15 mouse cellular contexts compared by ENCODE assay signal in the genomic region with DNA sequence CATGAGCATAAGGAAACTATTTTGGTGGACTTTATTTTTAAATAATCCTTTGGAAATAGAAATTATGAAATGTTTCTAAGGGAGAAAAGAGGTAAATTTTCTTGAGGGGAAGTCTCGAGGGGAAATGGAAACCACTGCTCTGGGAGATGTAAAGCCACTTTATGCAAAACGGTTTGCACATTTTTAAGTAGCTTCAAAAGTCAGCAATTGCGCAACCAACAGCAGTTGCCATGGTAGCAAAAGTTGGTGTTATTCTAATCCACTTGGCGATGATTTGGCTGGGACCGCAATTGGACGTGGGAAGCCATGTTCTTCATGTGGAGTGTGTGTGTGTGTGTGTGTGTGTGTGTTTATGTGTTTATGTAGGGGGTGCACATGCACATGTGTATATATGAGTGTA. TPM values are rescaled to one million over a fixed set of nuclear protein-coding genes. Genes with fewer than 3 reads are reported as not detected.
DNase-seq lines count a peak whose midpoint lies in the region; ATAC-seq lines count a peak whose summit lies in the region.
"Had no signal": no experiment of that assay in that cellular context is flagged by ENCODE, and none has a peak within 500 bp of the region (broad histone marks: within the 10 kb centered on the region; RNA-seq: fewer than 3 reads in every experiment).

No protein-coding gene starts in this region.

- no peak overlapping the region for H3K27ac ChIP-seq in heart, embryonic 11.5 days (ENCODE audit: low read depth, low read length)
- H3K27ac ChIP-seq in macrophage = peak overlapping the region; percentile 25; the same call in 1 of the 2 replicates
- H3K27ac ChIP-seq: kidney, postnatal 0 days; limb, embryonic 12.5 days had no signal

- no peak for ATAC-seq in heart, embryonic 11.5 days (replicated peaks; ENCODE audit: insufficient number of reproducible peaks, low FRiP score, low TSS enrichment)

- H3K4me3 ChIP-seq in heart, embryonic 11.5 days (ENCODE audit: low read depth, low read length) = no peak overlapping the region
- H3K4me3 ChIP-seq in macrophage (ENCODE audit: inconsistent target) = no peak overlapping the region
- H3K4me3 ChIP-seq: erythroblast, embryonic 14.5 days; limb, embryonic 12.5 days had no signal

- H3K9ac ChIP-seq in heart, embryonic 11.5 days (ENCODE audit: low read depth, low read length) = no peak overlapping the region
- H3K9ac ChIP-seq: limb, embryonic 12.5 days had no signal

- peak; percentile 13 for DNase-seq in heart, adult 8-10 months (ENCODE audit: low spot score)
- peak; percentile 43 for DNase-seq in 3T3-L1 (ENCODE audit: low read depth, low spot score)
- peak; percentile 58 for DNase-seq in adipocyte (ENCODE audit: low spot score)
- no peak for DNase-seq in T-cell, adult 2 months (ENCODE audit: low spot score)
- no peak for DNase-seq in thymus, postnatal 36 days
- DNase-seq in urinary bladder, postnatal 4 days (ENCODE audit: low spot score in 2 of 2) = no peak
- DNase-seq: cerebellum, postnatal 14 days; gastrocnemius, postnatal 10 days had no signal

- no peak overlapping the region for H3K4me2 ChIP-seq in heart, embryonic 11.5 days
- H3K4me2 ChIP-seq: limb, embryonic 12.5 days had no signal

- 73% methylated on average over 6 of the region's 6 CpGs for WGBS in heart, embryonic 11.5 days (ENCODE audit: insufficient replicate concordance)
- 1% methylated on average over 6 of the region's 6 CpGs for WGBS in macrophage (ENCODE audit: missing documents)

- peaks cover 49% of the 10 kb centered on the region for H3K27me3 ChIP-seq in heart, embryonic 11.5 days (ENCODE audit: control insufficient read depth, insufficient read depth, low read length)

- no peaks in the 10 kb centered on the region for H3K36me3 ChIP-seq in heart, embryonic 11.5 days (ENCODE audit: control insufficient read depth, insufficient read depth, low read length)
- H3K36me3 ChIP-seq in macrophage (ENCODE audit: inconsistent target) = no peaks in the 10 kb centered on the region
- H3K36me3 ChIP-seq: G1E; limb, embryonic 12.5 days had no signal

- H3K4me1 ChIP-seq in heart, embryonic 11.5 days (ENCODE audit: control insufficient read depth, insufficient read depth, low read length) = no peaks in the 10 kb centered on the region
- H3K4me1 ChIP-seq: limb, embryonic 12.5 days had no signal

- no peaks in the 10 kb centered on the region for H3K79me2 ChIP-seq in macrophage (ENCODE audit: inconsistent target)

- no peaks in the 10 kb centered on the region for H3K9me3 ChIP-seq in heart, embryonic 11.5 days (replicated peaks; ENCODE audit: control insufficient read depth, low read length)
- H3K9me3 ChIP-seq: limb, embryonic 12.5 days had no signal

RNA-seq across cellular contexts. Expression of a gene that starts 37.6 kb away (rescaled TPM):
- total RNA-seq in heart, adult 8-10 months (2022) = under 1 TPM; 0.11 to 0.31 (median 0.16) TPM
- polyA plus RNA-seq in heart, embryonic 11.5 days (2014; fragmentation: Nextera tagmentation; extraction: Ambion mirVana) = 0.10 and 0.19 TPM in 2 replicates
- under 1 TPM in 6 of 26 experiments, not detected in 20; 0.16 to 0.37 (median 0.26) TPM for total RNA-seq in macrophage (2018; cell fraction: chromatin; rRNA removed)
- total RNA-seq in macrophage (2018; cell fraction: cytosol; rRNA removed) = under 1 TPM in 13 of 26 experiments, not detected in 13; 0.03 to 0.11 (median 0.07) TPM
- under 1 TPM in 12 of 26 experiments, not detected in 14; 0.18 to 0.66 (median 0.34) TPM for total RNA-seq in macrophage (2018; cell fraction: nucleus; rRNA removed)
- polyA plus RNA-seq in macrophage (2018) = not detected in 3 replicates
- total RNA-seq: heart, postnatal 36 days had no signal
- polyA plus RNA-seq: erythroblast, embryonic 14.5 days; G1E had no signal

Comparison
In these comparisons a context has a peak if more than half of its experiments do, and no peak if none do; other contexts are left out.
1. DNase-seq: peak in heart, adult 8-10 months (single experiment), 3T3-L1 (single experiment) and adipocyte (single experiment); none in T-cell, adult 2 months (single experiment), thymus, postnatal 36 days (0 of 2) and urinary bladder, postnatal 4 days (0 of 2).